Mouse (Mus musculus) MEL (cell line): Measurements from ENCODE around the gene Thbs4.

Source experiments
- CHD1 ChIP-seq: IDR thresholded peaks from 2 replicates; pipeline ENCODE4 v1.6.1; 2012; ENCODE audit warnings: low read depth, mild to moderate bottlenecking, inconsistent platforms, low read length, improper control_type of control experiment
- CTCF ChIP-seq, 3 experiments: IDR thresholded peaks in 2 of 3; conservative IDR thresholded peaks in 1 of 3; 2 replicates each; pipeline ENCODE4 v1.5.1; 2011 to 2012; ENCODE audit warnings: low read length in 3 of 3, low read depth in 2 of 3, mild to moderate bottlenecking in 2 of 3, improper control_type of control experiment in 1 of 3, inconsistent platforms in 1 of 3, mixed read lengths in 1 of 3, moderate library complexity in 1 of 3; ENCODE audit not compliant: control insufficient read depth in 1 of 3, insufficient read depth in 1 of 3, poor library complexity in 1 of 3, severe bottlenecking in 1 of 3
- EP300 ChIP-seq, 2 experiments: IDR thresholded peaks; 2 replicates each; pipeline ENCODE4 v1.6.1; 2011; ENCODE audit warnings: improper control_type of control experiment in 2 of 2, low read length in 2 of 2, low read depth in 1 of 2, mild to moderate bottlenecking in 1 of 2
- ETS1 ChIP-seq: IDR thresholded peaks from 2 replicates; pipeline ENCODE4 v1.6.1; 2012; ENCODE audit warnings: low read depth, mild to moderate bottlenecking, inconsistent platforms, low read length, improper control_type of control experiment, moderate library complexity
- MAFK ChIP-seq: IDR thresholded peaks from 2 replicates; pipeline ENCODE4 v1.6.1; 2011; ENCODE audit warnings: low read depth, mild to moderate bottlenecking, low read length, improper control_type of control experiment, borderline replicate concordance
- MAX ChIP-seq: IDR thresholded peaks from 2 replicates; pipeline ENCODE4 v1.6.1; 2011; ENCODE audit warnings: low read length, improper control_type of control experiment
- MYB ChIP-seq: IDR thresholded peaks from 2 replicates; pipeline ENCODE4 v1.6.1; 2011; ENCODE audit warnings: mild to moderate bottlenecking, low read depth, low read length, improper control_type of control experiment
- NELFE ChIP-seq: IDR thresholded peaks from 2 replicates; pipeline ENCODE4 v1.6.1; 2011; ENCODE audit warnings: low read depth, low read length, improper control_type of control experiment
- POLR2A ChIP-seq, 2 experiments: IDR thresholded peaks; 2 replicates each; pipeline ENCODE4 v1.6.1; 2011 to 2012; ENCODE audit warnings: low read length in 2 of 2, mild to moderate bottlenecking in 2 of 2, control low read depth in 1 of 2, improper control_type of control experiment in 1 of 2, low read depth in 1 of 2, moderate library complexity in 1 of 2; ENCODE audit not compliant: control insufficient read depth in 1 of 2, insufficient read depth in 1 of 2, poor library complexity in 1 of 2
- SMC3 ChIP-seq: IDR thresholded peaks from 2 replicates; pipeline ENCODE4 v1.6.1; 2011; ENCODE audit warnings: low read depth, low read length, improper control_type of control experiment
- USF1 ChIP-seq: IDR thresholded peaks from 2 replicates; pipeline ENCODE4 v1.6.1; 2014; ENCODE audit warnings: low read depth, mild to moderate bottlenecking, inconsistent platforms, low read length, improper control_type of control experiment, moderate library complexity

- TF ChIP-seq NELFE (no peak), MAFK (no peak), POLR2A (IDR thresholded peaks at IDR 0.05; ENCODE audit: control insufficient read depth in 1 of 2, insufficient read depth in 1 of 2, low read depth in 1 of 2, low read length in 2 of 2, poor library complexity in 1 of 2) (no peak), CTCF (IDR thresholded peaks at IDR 0.05 in 2 of 3, conservative IDR thresholded peaks at IDR 0.05 in 1 of 3; ENCODE audit: control insufficient read depth in 1 of 3, insufficient read depth in 1 of 3, low read depth in 2 of 3, low read length in 3 of 3, poor library complexity in 1 of 3, severe bottlenecking in 1 of 3) (peak; percentile 79 to 89 (median 85)), EP300 (IDR thresholded peaks at IDR 0.05; ENCODE audit: low read depth in 1 of 2, low read length in 2 of 2) (no peak), ETS1 (no peak), MAX (no peak), MYB (no peak), SMC3 (peak; percentile 58), CHD1 (no peak), USF1 (no peak)
Measured at GRCm38 (mm10) chr13:92733252-92733651, 61.4 kb downstream of the Thbs4 start.
